Mouse (Mus musculus) macrophage (primary cell): ENCODE data around the gene Pbx4. TPM values are rescaled to one million over a fixed set of nuclear protein-coding genes. Genes with fewer than 3 reads are reported as not detected.
A peak's percentile ranks its signal among the peaks of the same experiment; 100 is the strongest.

Source experiments
- H3K27ac ChIP-seq: fragments of 350-480 bp; formaldehyde crosslinking; 2 replicates; pipeline ENCODE4 v1.9.0; 2021
- H3K36me3 ChIP-seq: fragments of 350-480 bp; formaldehyde crosslinking; 2 replicates; pipeline ENCODE4 v1.9.0; 2021; ENCODE audit errors: inconsistent target
- H3K4me3 ChIP-seq: fragments of 350-480 bp; formaldehyde crosslinking; 2 replicates; pipeline ENCODE4 v1.9.0; 2021; ENCODE audit errors: inconsistent target
- H3K79me2 ChIP-seq: fragments of 350-480 bp; formaldehyde crosslinking; 2 replicates; pipeline ENCODE4 v1.9.0; 2021; ENCODE audit errors: inconsistent target
- WGBS: methylation state at CpG from one replicate; pipeline ENCODE4 v1.1.7; 2026; ENCODE audit warnings: inconsistent platforms; ENCODE audit not compliant: missing documents; 5-methylcytosine and 5-hydroxymethylcytosine counted together
- polyA plus RNA-seq: library from polyadenylated mRNA; stranded (reverse); fragments of 250-400 nt; gene quantifications from 3 replicates; pipeline ENCODE4 v1.2.4, GENCODE M21; 2018; ENCODE audit warnings: inconsistent platforms
- total RNA-seq, 78 experiments: library from RNA; depleted of rRNA; stranded (reverse); fragments of 250-400 nt; gene quantifications; 1 replicate in 9 of 78; 2 replicates in 24 of 78; 3 replicates in 43 of 78; 4 replicates in 2 of 78; pipeline ENCODE4 v1.2.4; 2018; ENCODE audit warnings: inconsistent platforms in 56 of 78

The Pbx4 gene
- total RNA-seq (2018; cell fraction: chromatin; rRNA removed): 1 to 10 TPM in 16 of 26 experiments, under 1 TPM in 2, not detected in 8; 0.69 to 6.5 (median 1.9) TPM
- total RNA-seq (2018; cell fraction: cytosol; rRNA removed): 1 to 10 TPM in 2 of 26 experiments, under 1 TPM in 21, not detected in 3; 0.16 to 1.2 (median 0.27) TPM
- 1 to 10 TPM in 15 of 26 experiments, under 1 TPM in 4, not detected in 7; 0.72 to 3.5 (median 1.8) TPM for total RNA-seq (2018; cell fraction: nucleus; rRNA removed)
- 0.34 TPM in 1 of 3 replicates, not detected in the others for polyA plus RNA-seq

GRCm38 (mm10) chr8:69832298-69832853, at the start of gene Pbx4:
TSS of gene Pbx4 (plus strand) at chr8:69832491.
- Histone ChIP-seq H3K27ac (no peak within 1 kb of the TSS), H3K79me2 (no peaks in the 10 kb centered on the region), H3K4me3 (peak within 1 kb of the TSS; percentile 34), H3K36me3 (no peaks in the 10 kb centered on the region)
- WGBS: under 1% methylated on average over 38 of the region's 38 CpGs

DNA sequence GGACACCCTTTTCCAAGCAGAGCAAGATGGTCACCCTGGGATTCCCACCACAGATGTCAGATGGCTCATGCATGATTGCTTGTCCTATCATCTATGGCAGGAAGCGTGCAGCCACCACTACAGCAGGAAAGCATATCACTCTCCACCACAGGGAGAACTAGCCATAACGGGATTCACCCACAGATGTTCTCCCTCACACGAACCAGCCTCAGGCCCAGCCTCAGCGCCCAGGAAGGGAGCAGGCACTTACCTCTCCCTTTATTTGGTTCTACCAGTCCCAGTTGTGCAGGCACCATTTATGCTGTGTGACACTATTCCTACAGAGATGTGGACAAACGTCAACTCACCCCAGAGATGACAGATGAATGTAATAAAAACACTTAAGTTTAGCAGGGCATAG, 43.2 kb upstream of the Pbx4 start:
- WGBS: 91% methylated on average over 5 of the region's 5 CpGs
- Histone ChIP-seq H3K4me3 (no peak overlapping the region), H3K27ac (no peak overlapping the region), H3K36me3 (peaks cover 8% of the 10 kb centered on the region), H3K79me2 (peaks cover 30% of the 10 kb centered on the region)

DNA sequence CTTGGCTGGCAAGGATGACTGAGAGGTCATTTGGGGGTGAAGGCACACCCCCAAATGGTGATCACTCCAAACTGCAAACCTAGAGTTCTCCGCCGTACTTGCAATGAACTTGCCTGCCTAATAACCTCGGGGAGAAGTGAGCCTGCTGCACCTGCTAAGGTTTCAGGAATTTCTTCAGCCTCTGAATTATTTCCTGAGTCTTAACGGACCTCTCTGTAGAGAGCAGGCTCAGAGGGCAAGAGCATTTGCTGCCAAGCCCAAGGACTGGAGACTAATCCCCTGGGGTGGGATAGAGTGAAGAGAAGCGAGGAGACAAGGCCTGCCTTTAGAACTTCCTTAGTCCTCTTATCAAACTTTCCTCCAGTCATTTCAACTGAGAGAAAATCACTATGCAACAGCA, 42.6 kb upstream of the Pbx4 start:
- peaks cover 37% of the 10 kb centered on the region for H3K79me2 ChIP-seq
- no peak overlapping the region for H3K27ac ChIP-seq
- H3K36me3 ChIP-seq: peaks cover 14% of the 10 kb centered on the region
- no peak overlapping the region for H3K4me3 ChIP-seq
- 70% methylated on average over 5 of the region's 5 CpGs for WGBS

GRCm38 (mm10) chr8:69790364-69790763, 41.9 kb upstream of the Pbx4 start:
- H3K27ac ChIP-seq: peak overlapping the region; percentile 76
- peak overlapping the region; percentile 92 for H3K4me3 ChIP-seq
- 30% methylated on average over 11 of the region's 11 CpGs for WGBS
- H3K36me3 ChIP-seq: peaks cover 20% of the 10 kb centered on the region
- H3K79me2 ChIP-seq: peaks cover 43% of the 10 kb centered on the region

DNA sequence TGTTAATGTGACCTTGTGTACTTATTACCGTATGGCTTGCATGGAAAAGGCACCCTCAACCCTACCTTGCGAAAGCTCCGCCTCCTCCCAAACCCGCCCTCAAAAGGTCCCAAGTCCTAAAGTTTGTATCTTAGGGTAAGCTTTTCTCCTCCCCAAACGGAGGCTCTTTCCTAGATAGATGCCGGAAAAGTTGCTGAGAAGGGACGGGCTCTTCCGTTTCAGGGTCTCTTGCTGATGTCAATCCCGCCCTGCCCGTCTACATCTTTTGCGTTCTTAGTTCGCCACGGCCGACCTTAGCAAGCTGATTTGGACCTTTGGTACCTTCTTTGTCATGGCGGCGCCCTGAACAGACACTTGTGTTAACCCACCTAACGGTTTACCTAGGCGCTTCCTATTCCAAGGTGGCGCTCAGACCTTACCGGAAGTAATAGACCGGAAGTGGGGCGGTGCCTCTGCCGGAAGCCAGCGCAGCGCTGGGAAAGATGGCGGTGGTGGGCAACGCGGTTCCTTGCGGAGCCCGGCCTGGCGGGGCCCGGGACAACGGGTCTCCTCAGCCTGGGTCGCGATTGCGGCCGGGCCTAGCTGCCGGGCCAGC, 41.4 kb upstream of the Pbx4 start, which contains the start of the genes Atp13a1 and Zfp866:
Gene Atp13a1 (plus strand): TSS at position 391 of the 595 bp plus-strand sequence.
Gene Zfp866 (minus strand): TSS at position 406 of the 595 bp plus-strand sequence.
- Histone ChIP-seq H3K36me3 (peaks cover 25% of the 10 kb centered on the region), H3K4me3 (peak within 1 kb of the TSS; percentile 92), H3K79me2 (peaks cover 48% of the 10 kb centered on the region), H3K27ac (peak within 1 kb of the TSS; percentile 76)
- under 1% methylated on average over 38 of the region's 38 CpGs for WGBS

- Histone ChIP-seq H3K27ac (peak overlapping the region; percentile 0), H3K36me3 (peaks cover 32% of the 10 kb centered on the region), H3K4me3 (peak overlapping the region; percentile 68), H3K79me2 (peaks cover 52% of the 10 kb centered on the region)
- under 1% methylated on average over 45 of the region's 48 CpGs for WGBS
These were observed 40.7 kb upstream of the Pbx4 start for GRCm38 (mm10) chr8:69791415-69792068.

DNA sequence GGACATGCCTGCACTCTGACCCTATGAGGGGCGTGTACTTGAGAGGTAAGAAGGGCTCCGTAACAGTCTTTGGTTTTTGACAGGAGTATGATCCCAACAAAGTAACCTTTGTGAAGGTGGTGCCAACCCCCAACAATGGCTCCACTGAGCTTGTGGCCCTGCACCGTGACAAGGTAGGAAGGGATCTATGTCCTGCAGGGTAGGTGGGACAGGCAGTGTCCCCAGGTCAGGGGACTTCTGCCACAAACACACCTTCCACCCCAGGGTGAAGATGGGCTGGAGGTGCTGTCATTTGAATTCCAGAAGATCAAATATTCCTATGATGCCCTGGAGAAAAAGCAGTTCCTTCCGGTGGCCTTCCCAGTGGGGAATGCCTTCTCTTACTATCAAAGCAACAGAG, 38.6 kb upstream of the Pbx4 start:
- 98% methylated on average over 4 of the region's 4 CpGs for WGBS
- H3K4me3 ChIP-seq: no peak overlapping the region
- no peak overlapping the region for H3K27ac ChIP-seq
- peaks cover 53% of the 10 kb centered on the region for H3K36me3 ChIP-seq
- peaks cover 52% of the 10 kb centered on the region for H3K79me2 ChIP-seq

DNA sequence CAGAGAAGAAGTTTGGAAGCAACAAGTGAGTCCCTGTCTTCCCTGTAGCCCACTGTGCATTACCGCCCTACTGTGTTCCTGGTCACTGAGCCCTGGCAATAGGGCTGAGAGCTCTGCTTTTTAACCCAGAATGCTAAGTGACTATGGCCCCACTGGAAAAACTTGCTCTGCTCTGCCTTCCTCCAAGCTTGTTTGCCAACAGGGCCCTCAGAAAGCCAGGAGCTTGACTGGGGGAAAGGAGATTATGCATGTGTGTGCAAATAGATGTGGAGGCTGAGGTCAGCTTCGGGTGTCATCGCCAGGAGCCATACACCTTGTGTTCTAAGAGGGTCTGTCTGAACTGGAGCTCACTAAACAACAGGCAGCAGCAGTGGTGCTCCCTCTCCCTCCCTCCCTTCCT, 38.2 kb upstream of the Pbx4 start:
- H3K27ac ChIP-seq: no peak overlapping the region
- H3K4me3 ChIP-seq: no peak overlapping the region
- WGBS: 100% methylated on average over 3 of the region's 3 CpGs
- peaks cover 52% of the 10 kb centered on the region for H3K79me2 ChIP-seq
- H3K36me3 ChIP-seq: peaks cover 57% of the 10 kb centered on the region

- Histone ChIP-seq H3K79me2 (peaks cover 52% of the 10 kb centered on the region), H3K36me3 (peaks cover 66% of the 10 kb centered on the region), H3K4me3 (no peak overlapping the region), H3K27ac (no peak overlapping the region)
- 100% methylated on average over 6 of the region's 6 CpGs for WGBS
These were observed 37.4 kb upstream of the Pbx4 start for GRCm38 (mm10) chr8:69794901-69795300.

DNA sequence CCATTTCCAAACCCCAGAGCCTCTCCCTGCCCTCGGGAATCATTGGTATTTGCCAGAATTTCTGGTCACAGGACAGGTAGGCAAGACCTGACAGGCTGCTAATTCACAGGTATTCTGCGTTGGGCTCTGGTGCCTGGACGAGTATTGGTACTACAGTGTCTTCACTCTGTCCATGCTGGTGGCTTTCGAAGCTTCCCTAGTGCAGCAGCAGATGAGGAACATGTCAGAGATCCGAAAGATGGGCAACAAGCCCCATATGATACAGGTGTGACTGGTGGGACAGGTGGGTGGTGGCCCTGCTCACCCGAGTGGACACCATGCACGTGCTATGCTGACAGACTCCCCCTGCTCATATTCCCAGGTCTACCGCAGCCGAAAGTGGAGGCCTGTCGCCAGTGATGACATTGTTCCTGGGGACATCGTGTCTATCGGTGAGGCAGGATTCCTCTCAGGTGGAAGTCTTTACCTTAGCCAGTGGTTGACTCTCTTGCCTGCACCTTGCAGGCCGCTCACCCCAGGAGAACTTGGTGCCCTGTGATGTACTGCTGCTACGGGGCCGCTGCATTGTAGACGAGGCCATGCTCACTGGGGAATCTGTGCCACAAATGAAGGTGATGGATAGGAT, 35.5 kb upstream of the Pbx4 start:
- Histone ChIP-seq H3K36me3 (peaks cover 83% of the 10 kb centered on the region), H3K4me3 (no peak overlapping the region), H3K79me2 (peaks cover 45% of the 10 kb centered on the region), H3K27ac (no peak overlapping the region)
- WGBS: 94% methylated on average over 16 of the region's 16 CpGs

GRCm38 (mm10) chr8:69797661-69798060, 34.6 kb upstream of the Pbx4 start:
- 95% methylated on average over 10 of the region's 10 CpGs for WGBS
- Histone ChIP-seq H3K27ac (no peak overlapping the region), H3K79me2 (peaks cover 36% of the 10 kb centered on the region), H3K4me3 (no peak overlapping the region), H3K36me3 (peaks cover 92% of the 10 kb centered on the region)

- 95% methylated on average over 7 of the region's 8 CpGs for WGBS
These were observed 33.0 kb upstream of the Pbx4 start for GRCm38 (mm10) chr8:69799261-69799660.

GRCm38 (mm10) chr8:69799946-69800345, 32.3 kb upstream of the Pbx4 start:
- H3K27ac ChIP-seq: no peak overlapping the region
- peaks cover 13% of the 10 kb centered on the region; the same call in 1 of the 2 replicates for H3K79me2 ChIP-seq
- peaks cover 97% of the 10 kb centered on the region for H3K36me3 ChIP-seq
- no peak overlapping the region for H3K4me3 ChIP-seq
- 94% methylated on average over 5 of the region's 5 CpGs for WGBS

More at GRCm38 (mm10) chr8:69799261-69799660, 33.0 kb upstream of the Pbx4 start:
- no peak overlapping the region for H3K4me3 ChIP-seq
- H3K79me2 ChIP-seq: peaks cover 20% of the 10 kb centered on the region
- H3K36me3 ChIP-seq: peaks cover 98% of the 10 kb centered on the region
- no peak overlapping the region for H3K27ac ChIP-seq

GRCm38 (mm10) chr8:69801796-69802195, 30.5 kb upstream of the Pbx4 start:
- peaks cover 95% of the 10 kb centered on the region for H3K36me3 ChIP-seq
- no peaks in the 10 kb centered on the region for H3K79me2 ChIP-seq
- 90% methylated on average over 4 of the region's 4 CpGs for WGBS
- no peak overlapping the region for H3K27ac ChIP-seq
- H3K4me3 ChIP-seq: no peak overlapping the region
